Mouse (Mus musculus) forebrain, postnatal 0 days (tissue): ENCODE measurements at regions not wholly inside any gene's neighbourhood (a gene's known extent, or its start where the extent isn't known, plus 50 kb on each side); places are given as distances from the start of the nearest gene placed in this dataset.
A peak's percentile ranks its signal among the peaks of the same experiment; 100 is the strongest.

Experiments used
- ATAC-seq: fragments of 200-750 bp; cut with Nextera tagmentation; 2 replicates; pipeline ENCODE4 v1.8.0; 2017; ENCODE audit warnings: mild to moderate bottlenecking, moderate library complexity
- DNase-seq: peaks from one replicate; pipeline ENCODE4 v3.0.0-alpha.2; 2015
- H3K27ac ChIP-seq: fragments of 300-500 bp; sonication (generic); 2 replicates; pipeline ENCODE4 v1.5.1; 2014; ENCODE audit warnings: low read depth, mild to moderate bottlenecking, antibody characterized with exemption, low read length, moderate library complexity, mixed read lengths
- H3K27me3 ChIP-seq: fragments of 300-500 bp; sonication (generic); 2 replicates; pipeline ENCODE4 v1.6.1; 2014; ENCODE audit warnings: mild to moderate bottlenecking, low read length, mixed read lengths; ENCODE audit not compliant: insufficient read depth
- H3K36me3 ChIP-seq: fragments of 300-500 bp; sonication (generic); 2 replicates; pipeline ENCODE4 v1.6.1; 2014; ENCODE audit warnings: mild to moderate bottlenecking, moderate library complexity; ENCODE audit not compliant: insufficient read depth
- H3K4me1 ChIP-seq: fragments of 300-500 bp; sonication (generic); 2 replicates; pipeline ENCODE4 v1.6.1; 2014; ENCODE audit warnings: antibody characterized with exemption; ENCODE audit not compliant: insufficient read depth
- H3K4me2 ChIP-seq: fragments of 300-500 bp; sonication (generic); 2 replicates; pipeline ENCODE4 v1.6.1; 2014; ENCODE audit warnings: low read depth, mild to moderate bottlenecking, moderate library complexity
- H3K4me3 ChIP-seq: fragments of 300-500 bp; sonication (generic); 2 replicates; pipeline ENCODE4 v1.5.1; 2014; ENCODE audit warnings: low read depth, low read length, mixed read lengths
- H3K9ac ChIP-seq: fragments of 300-500 bp; sonication (generic); 2 replicates; pipeline ENCODE4 v1.6.1; 2014; ENCODE audit warnings: mild to moderate bottlenecking
- H3K9me3 ChIP-seq: fragments of 300-500 bp; sonication (generic); 2 replicates; pipeline ENCODE4 v1.6.1; 2016; ENCODE audit warnings: low read length
- CTCF ChIP-seq: sonication (generic); IDR thresholded peaks from 2 replicates; pipeline ENCODE4 v1.5.1; 2016; ENCODE audit warnings: antibody characterized with exemption, control low read depth, low read depth
- WGBS: fragments of 180-500 bp; shearing (Covaris S2); extraction: QIAGEN DNeasy Blood & Tissue Kit; methylation state at CpG from one replicate; pipeline ENCODE4 v1.1.7; 2014; 5-methylcytosine and 5-hydroxymethylcytosine counted together

- no peak for DNase-seq
- no peak for ATAC-seq
- Histone ChIP-seq H3K4me3 (no peak overlapping the region), H3K9me3 (no peaks in the 10 kb centered on the region), H3K36me3 (no peaks in the 10 kb centered on the region), H3K4me2 (no peak overlapping the region), H3K4me1 (peaks cover 6% of the 10 kb centered on the region; the same call in 1 of the 2 replicates), H3K27ac (no peak overlapping the region), H3K27me3 (no peaks in the 10 kb centered on the region), H3K9ac (no peak overlapping the region)
- 41% methylated on average over 3 of the region's 3 CpGs for WGBS
- TF ChIP-seq CTCF: no peak
These were observed 270.1 kb downstream of the Cog6 start for GRCm38 (mm10) chr3:52746917-52747316.

- H3K36me3 ChIP-seq: no peaks in the 10 kb centered on the region
- no peaks in the 10 kb centered on the region for H3K9me3 ChIP-seq
- DNase-seq: peak; percentile 56
- H3K4me2 ChIP-seq: no peak overlapping the region
- no peak overlapping the region for H3K4me3 ChIP-seq
- ATAC-seq: no peak; the same call in 1 of the 2 replicates
- no peak for TF ChIP-seq CTCF
- 58% methylated on average over 8 of the region's 8 CpGs for WGBS
- no peaks in the 10 kb centered on the region for H3K27me3 ChIP-seq
- H3K27ac ChIP-seq: no peak overlapping the region
- peaks cover 6% of the 10 kb centered on the region; the same call in 1 of the 2 replicates for H3K4me1 ChIP-seq
- no peak overlapping the region for H3K9ac ChIP-seq
These were observed 272.7 kb downstream of the Cog6 start for GRCm38 (mm10) chr3:52744334-52744733.

GRCm38 (mm10) chr3:52740466-52741026 is 276.5 kb downstream of the Cog6 start:
- Histone ChIP-seq H3K27ac (no peak overlapping the region), H3K27me3 (no peaks in the 10 kb centered on the region), H3K4me3 (no peak overlapping the region), H3K4me1 (peaks cover 6% of the 10 kb centered on the region; the same call in 1 of the 2 replicates), H3K9me3 (no peaks in the 10 kb centered on the region), H3K36me3 (no peaks in the 10 kb centered on the region), H3K9ac (no peak overlapping the region), H3K4me2 (no peak overlapping the region)
- WGBS: 47% methylated on average over 9 of the region's 9 CpGs
- TF ChIP-seq CTCF: no peak
- ATAC-seq (no peak; the same call in 1 of the 2 replicates), DNase-seq (peak; percentile 14)

- Histone ChIP-seq H3K27me3 (no peaks in the 10 kb centered on the region), H3K27ac (no peak overlapping the region), H3K9ac (no peak overlapping the region), H3K36me3 (no peaks in the 10 kb centered on the region), H3K4me2 (no peak overlapping the region), H3K4me1 (peaks cover 6% of the 10 kb centered on the region; the same call in 1 of the 2 replicates), H3K9me3 (no peaks in the 10 kb centered on the region), H3K4me3 (no peak overlapping the region)
- no peak for DNase-seq
- ATAC-seq: no peak
- no peak for TF ChIP-seq CTCF
- 73% methylated on average over 4 of the region's 4 CpGs for WGBS
These were observed 277.5 kb downstream of the Cog6 start for GRCm38 (mm10) chr3:52739526-52739925.

- DNase-seq (no peak), ATAC-seq (no peak)
- no peaks in the 10 kb centered on the region for H3K9me3 ChIP-seq
- H3K4me3 ChIP-seq: no peak overlapping the region
- TF ChIP-seq CTCF: no peak
- no peaks in the 10 kb centered on the region for H3K4me1 ChIP-seq
- 46% methylated on average over 5 of the region's 5 CpGs for WGBS
- H3K4me2 ChIP-seq: no peak overlapping the region
- no peaks in the 10 kb centered on the region for H3K27me3 ChIP-seq
- H3K9ac ChIP-seq: no peak overlapping the region
- H3K36me3 ChIP-seq: no peaks in the 10 kb centered on the region
- H3K27ac ChIP-seq: no peak overlapping the region
These were observed 278.7 kb downstream of the Cog6 start for GRCm38 (mm10) chr3:52738386-52738785.

GRCm38 (mm10) chr3:52735939-52736338 is 281.1 kb downstream of the Cog6 start:
- Histone ChIP-seq H3K4me2 (no peak overlapping the region), H3K36me3 (no peaks in the 10 kb centered on the region), H3K27me3 (no peaks in the 10 kb centered on the region), H3K4me1 (no peaks in the 10 kb centered on the region), H3K9ac (no peak overlapping the region), H3K4me3 (no peak overlapping the region), H3K9me3 (no peaks in the 10 kb centered on the region), H3K27ac (no peak overlapping the region)
- ATAC-seq: no peak
- WGBS: 97% methylated on average over 7 of the region's 7 CpGs
- TF ChIP-seq CTCF: no peak
- DNase-seq: no peak

- no peak for DNase-seq
- Histone ChIP-seq H3K36me3 (no peaks in the 10 kb centered on the region), H3K4me1 (no peaks in the 10 kb centered on the region), H3K27ac (no peak overlapping the region), H3K9ac (no peak overlapping the region), H3K27me3 (no peaks in the 10 kb centered on the region; the same call in 1 of the 2 replicates), H3K4me3 (no peak overlapping the region), H3K4me2 (no peak overlapping the region), H3K9me3 (no peaks in the 10 kb centered on the region)
- TF ChIP-seq CTCF: no peak
- no peak for ATAC-seq
These were observed 285.1 kb downstream of the Cog6 start for GRCm38 (mm10) chr3:52731941-52732340.
